Mouse (Mus musculus): Measurements from ENCODE around the gene Trio. TPM values are rescaled to one million over a fixed set of nuclear protein-coding genes. Genes with fewer than 3 reads are reported as not detected.

Gene Trio
- total and polyA plus RNA-seq, 2 experiments from 2014 or later = 19.9 to 197 TPM

GRCm38 (mm10) chr15:27860439-27860838 lies 165.2 kb downstream of the Trio start:
- H3K4me2 ChIP-seq (ENCODE audit: low read depth, low read length) = no peak overlapping the region
- H3K27ac ChIP-seq = no peak overlapping the region
- DNase-seq (ENCODE audit: low spot score) = no peak
- H3K36me3 ChIP-seq (ENCODE audit: insufficient read depth, low read length) = peaks cover 13% of the 10 kb centered on the region; the same call in 1 of the 2 replicates
- H3K27me3 ChIP-seq (ENCODE audit: insufficient read depth, low read length) = no peaks in the 10 kb centered on the region
- ATAC-seq = 0 out of 2 replicates have a peak, but pooled peaks have one; percentile 15
- WGBS = 85% methylated on average over 14 of the region's 14 CpGs
- no peak overlapping the region for H3K9ac ChIP-seq (replicated peaks; ENCODE audit: low read length)
- H3K9me3 ChIP-seq (ENCODE audit: low read length) = no peaks in the 10 kb centered on the region
- no peak overlapping the region for H3K4me3 ChIP-seq (ENCODE audit: low read length)
- no peaks in the 10 kb centered on the region for H3K4me1 ChIP-seq (ENCODE audit: insufficient read depth, low read length)
- no peak for TF ChIP-seq CTCF (IDR thresholded peaks at IDR 0.05; ENCODE audit: low read depth)

- WGBS = 73% methylated on average over 1 of the region's 1 CpGs
- H3K4me2 ChIP-seq (ENCODE audit: low read depth, low read length) = no peak overlapping the region
- no peak overlapping the region for H3K9ac ChIP-seq (replicated peaks; ENCODE audit: low read length)
- DNase-seq (ENCODE audit: low spot score) (no peak), ATAC-seq (no peak)
- H3K4me3 ChIP-seq (ENCODE audit: low read length) = no peak overlapping the region
- H3K9me3 ChIP-seq (ENCODE audit: low read length) = no peaks in the 10 kb centered on the region
- no peak overlapping the region for H3K27ac ChIP-seq
- no peaks in the 10 kb centered on the region for H3K27me3 ChIP-seq (ENCODE audit: insufficient read depth, low read length)
- TF ChIP-seq CTCF (IDR thresholded peaks at IDR 0.05; ENCODE audit: low read depth) = peak; percentile 43
- peaks cover 14% of the 10 kb centered on the region for H3K36me3 ChIP-seq (ENCODE audit: insufficient read depth, low read length)
- H3K4me1 ChIP-seq (ENCODE audit: insufficient read depth, low read length) = no peaks in the 10 kb centered on the region
These were observed 166.1 kb downstream of the Trio start for GRCm38 (mm10) chr15:27859590-27859989.

GRCm38 (mm10) chr15:27859115-27859514 lies 166.5 kb downstream of the Trio start:
- H3K27me3 ChIP-seq (ENCODE audit: insufficient read depth, low read length) = no peaks in the 10 kb centered on the region
- WGBS = 73% methylated on average over 6 of the region's 6 CpGs
- H3K27ac ChIP-seq = no peak overlapping the region
- TF ChIP-seq CTCF (IDR thresholded peaks at IDR 0.05; ENCODE audit: low read depth) = no peak
- H3K9me3 ChIP-seq (ENCODE audit: low read length) = no peaks in the 10 kb centered on the region
- H3K4me3 ChIP-seq (ENCODE audit: low read length) = no peak overlapping the region
- H3K9ac ChIP-seq (replicated peaks; ENCODE audit: low read length) = no peak overlapping the region
- no peaks in the 10 kb centered on the region for H3K4me1 ChIP-seq (ENCODE audit: insufficient read depth, low read length)
- no peak overlapping the region for H3K4me2 ChIP-seq (ENCODE audit: low read depth, low read length)
- no peak for DNase-seq (ENCODE audit: low spot score)
- ATAC-seq = no peak
- H3K36me3 ChIP-seq (ENCODE audit: insufficient read depth, low read length) = peaks cover 14% of the 10 kb centered on the region

- TF ChIP-seq CTCF (IDR thresholded peaks at IDR 0.05; ENCODE audit: low read depth) = no peak
- Histone ChIP-seq H3K4me1 (ENCODE audit: insufficient read depth, low read length) (no peaks in the 10 kb centered on the region), H3K27me3 (ENCODE audit: insufficient read depth, low read length) (no peaks in the 10 kb centered on the region), H3K36me3 (ENCODE audit: insufficient read depth, low read length) (peaks cover 16% of the 10 kb centered on the region), H3K4me2 (ENCODE audit: low read depth, low read length) (no peak overlapping the region), H3K4me3 (ENCODE audit: low read length) (no peak overlapping the region), H3K9ac (replicated peaks; ENCODE audit: low read length) (no peak overlapping the region), H3K9me3 (ENCODE audit: low read length) (no peaks in the 10 kb centered on the region), H3K27ac (no peak overlapping the region)
- no peak for DNase-seq (ENCODE audit: low spot score)
- ATAC-seq = no peak
- 91% methylated on average over 7 of the region's 7 CpGs for WGBS
These were observed 167.3 kb downstream of the Trio start for GRCm38 (mm10) chr15:27858179-27858819.

DNA sequence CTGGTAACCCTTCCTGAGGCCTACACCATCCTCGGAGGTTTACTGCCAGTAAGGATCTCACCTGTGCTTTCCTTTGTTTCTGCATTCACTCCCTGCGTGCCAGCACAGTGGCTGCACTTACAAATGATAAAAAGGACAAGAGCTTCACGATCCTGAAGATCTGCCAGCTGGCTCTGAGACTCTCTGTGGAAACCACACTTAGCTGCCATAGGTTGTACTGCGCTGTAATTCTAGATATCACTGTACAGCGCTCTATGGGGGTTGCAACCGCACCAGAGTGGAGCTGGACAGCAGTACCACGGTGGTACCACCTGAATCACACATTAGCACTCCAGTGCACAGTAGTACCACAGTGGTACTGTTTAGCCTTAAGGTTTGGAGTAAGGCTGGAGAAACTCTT lies 168.4 kb downstream of the Trio start:
- Histone ChIP-seq H3K36me3 (ENCODE audit: insufficient read depth, low read length) (peaks cover 16% of the 10 kb centered on the region), H3K4me2 (ENCODE audit: low read depth, low read length) (no peak overlapping the region), H3K4me3 (ENCODE audit: low read length) (no peak overlapping the region), H3K4me1 (ENCODE audit: insufficient read depth, low read length) (no peaks in the 10 kb centered on the region), H3K9me3 (ENCODE audit: low read length) (no peaks in the 10 kb centered on the region), H3K9ac (replicated peaks; ENCODE audit: low read length) (no peak overlapping the region), H3K27me3 (ENCODE audit: insufficient read depth, low read length) (no peaks in the 10 kb centered on the region), H3K27ac (no peak overlapping the region)
- no peak for ATAC-seq
- no peak for DNase-seq (ENCODE audit: low spot score)
- TF ChIP-seq CTCF (IDR thresholded peaks at IDR 0.05; ENCODE audit: low read depth) = no peak
- WGBS = 69% methylated on average over 7 of the region's 7 CpGs

GRCm38 (mm10) chr15:27856050-27856787 lies 169.4 kb downstream of the Trio start:
- Histone ChIP-seq H3K4me3 (ENCODE audit: low read length) (no peak overlapping the region), H3K9me3 (ENCODE audit: low read length) (no peaks in the 10 kb centered on the region), H3K4me2 (ENCODE audit: low read depth, low read length) (peak overlapping the region; percentile 21; the same call in 1 of the 2 replicates), H3K27ac (0 out of 2 replicates have a peak overlapping the region, but pooled peaks have one; percentile 36), H3K27me3 (ENCODE audit: insufficient read depth, low read length) (no peaks in the 10 kb centered on the region), H3K36me3 (ENCODE audit: insufficient read depth, low read length) (peaks cover 26% of the 10 kb centered on the region), H3K9ac (replicated peaks; ENCODE audit: low read length) (no peak overlapping the region), H3K4me1 (ENCODE audit: insufficient read depth, low read length) (no peaks in the 10 kb centered on the region)
- ATAC-seq = no peak
- WGBS = 48% methylated on average over 29 of the region's 29 CpGs
- peak; percentile 36; the same call in 1 of the 2 replicates for TF ChIP-seq CTCF (IDR thresholded peaks at IDR 0.05; ENCODE audit: low read depth)
- DNase-seq (ENCODE audit: low spot score) = no peak

All from hindbrain, postnatal 0 days (tissue).